Mouse (Mus musculus): ENCODE data around the gene 4930507D05Rik.
"Not testable (repeated sequence)": the region's sequence is repeated elsewhere in the genome, so short reads cannot be mapped to it uniquely, and the experiment has no call there.

Gene 4930507D05Rik

GRCm38 (mm10) chr10:62481108-62481852 lies 32.0 kb downstream of the 4930507D05Rik start:
- DNase-seq: no peak

DNA sequence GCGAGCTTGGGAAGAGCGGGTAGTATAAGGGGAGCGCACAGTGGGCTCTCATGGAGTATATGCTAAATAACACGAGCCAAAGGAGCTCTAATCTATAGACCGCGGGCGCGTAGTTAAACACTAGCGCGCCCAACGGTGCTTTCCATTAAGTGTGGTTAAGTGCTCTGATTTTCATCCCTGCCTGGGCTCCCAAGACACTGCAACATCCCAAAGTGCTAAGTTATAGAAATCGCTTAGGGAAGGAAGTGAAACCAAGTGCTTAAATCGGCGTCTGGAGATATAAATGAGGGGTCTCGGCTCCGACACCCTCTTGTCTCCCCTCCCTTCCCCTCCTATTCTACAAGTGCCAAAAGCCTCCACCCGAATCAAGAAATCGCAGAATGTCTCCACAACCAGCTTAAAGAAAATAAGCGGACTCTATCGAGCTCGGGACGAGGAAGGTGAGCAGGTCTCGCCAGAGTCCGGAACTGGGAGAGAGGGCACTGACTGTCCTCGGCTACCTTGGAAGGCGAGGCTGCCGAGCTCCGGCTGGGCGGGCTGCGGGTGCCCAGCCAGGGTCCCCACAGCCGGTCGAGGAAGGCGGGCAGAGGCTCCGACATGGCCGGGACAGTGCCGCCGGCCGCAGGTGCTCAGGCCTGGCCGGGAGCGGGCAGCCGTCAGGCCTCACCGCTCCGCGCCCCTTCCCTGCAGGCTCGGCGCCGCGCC lies 36.7 kb downstream of the 4930507D05Rik start:
- DNase-seq: no peak

GRCm38 (mm10) chr10:62486618-62487415 lies 37.5 kb downstream of the 4930507D05Rik start, which contains the start of gene Vps26a:
Vps26a (minus strand) TSS chr10:62486805.
- peak; percentile 98 to 99 for DNase-seq

GRCm38 (mm10) chr10:62488266-62488665 lies 39.0 kb downstream of the 4930507D05Rik start:
- peak in 1 of 2 experiments; percentile 64 for DNase-seq

GRCm38 (mm10) chr10:62491681-62492080 lies 42.4 kb downstream of the 4930507D05Rik start:
- not testable (repeated sequence) for DNase-seq

- peak; percentile 45 to 80 for DNase-seq
These were observed 51.0 kb downstream of the 4930507D05Rik start for GRCm38 (mm10) chr10:62500088-62500915.
